Mouse (Mus musculus) frontal cortex, postnatal 36 days (tissue): ENCODE data around the gene Arhgef12.
"Not testable (repeated sequence)": the region's sequence is repeated elsewhere in the genome, so short reads cannot be mapped to it uniquely, and the experiment has no call there.

Experiments
- DNase-seq, 2 experiments: peaks; one replicate each; pipeline ENCODE4 v3.0.0; 2022; ENCODE audit warnings: low spot score in 2 of 2

Arhgef12 gene

DNA sequence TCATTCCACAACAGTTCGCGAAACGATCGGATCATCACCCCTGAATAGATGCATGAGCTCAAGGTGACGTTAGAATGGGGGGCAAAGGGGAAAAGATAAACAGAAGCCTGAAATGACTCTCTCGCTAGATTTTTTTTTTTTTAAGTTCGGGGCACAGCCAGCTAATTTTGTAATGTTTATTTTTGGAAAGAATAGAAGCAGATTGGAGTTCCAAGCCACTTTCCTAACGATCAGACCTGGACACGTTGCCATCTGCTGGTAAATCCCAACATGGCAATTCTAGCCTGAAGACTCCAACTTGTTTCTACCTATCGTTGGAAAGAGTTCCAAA is at the start of gene Arhgef12:
TSS of gene Arhgef12 (minus strand) at position 53 of the 331 bp plus-strand sequence.
- DNase-seq: peak; percentile 53 to 75

DNA sequence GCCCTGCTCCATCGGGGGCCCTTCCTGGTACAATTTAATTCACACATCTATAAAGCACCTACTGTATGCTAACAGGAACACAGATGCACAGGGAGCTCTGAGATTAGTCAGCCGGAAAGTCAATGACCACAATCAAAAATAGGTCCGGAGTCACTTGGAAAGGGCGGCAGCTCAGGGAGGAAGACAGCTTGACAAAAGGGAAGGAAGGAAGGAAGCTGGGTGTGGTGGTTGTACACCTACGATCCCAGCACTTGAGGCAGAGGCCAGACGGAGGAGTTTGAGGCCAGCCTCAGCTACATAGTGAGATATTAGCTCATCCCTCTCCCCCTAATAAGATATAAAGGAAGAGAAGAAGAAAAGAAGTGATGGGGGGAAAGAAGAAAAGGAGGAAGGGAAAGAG is 48.9 kb upstream of the Arhgef12 start:
- no peak for DNase-seq

DNA sequence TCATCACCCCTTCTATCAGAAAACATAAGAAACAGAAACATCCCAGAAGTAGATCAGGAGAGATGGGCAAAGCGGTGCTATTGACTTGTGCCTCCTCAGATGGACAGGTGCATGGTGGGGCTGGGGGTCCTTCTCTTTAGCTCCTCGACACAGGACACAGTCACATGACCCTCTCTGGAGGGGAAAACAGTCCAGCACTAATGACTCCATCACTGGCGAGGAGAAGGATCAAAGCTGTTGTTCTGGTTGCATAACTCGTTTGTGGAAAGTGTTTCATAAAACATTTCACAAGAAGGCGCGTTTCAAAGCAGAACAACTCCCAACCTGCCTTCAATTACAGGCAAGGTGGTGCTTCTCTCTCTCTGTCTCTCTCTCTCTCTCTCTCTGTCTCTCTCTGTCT is 44.7 kb upstream of the Arhgef12 start:
- no peak for DNase-seq

DNA sequence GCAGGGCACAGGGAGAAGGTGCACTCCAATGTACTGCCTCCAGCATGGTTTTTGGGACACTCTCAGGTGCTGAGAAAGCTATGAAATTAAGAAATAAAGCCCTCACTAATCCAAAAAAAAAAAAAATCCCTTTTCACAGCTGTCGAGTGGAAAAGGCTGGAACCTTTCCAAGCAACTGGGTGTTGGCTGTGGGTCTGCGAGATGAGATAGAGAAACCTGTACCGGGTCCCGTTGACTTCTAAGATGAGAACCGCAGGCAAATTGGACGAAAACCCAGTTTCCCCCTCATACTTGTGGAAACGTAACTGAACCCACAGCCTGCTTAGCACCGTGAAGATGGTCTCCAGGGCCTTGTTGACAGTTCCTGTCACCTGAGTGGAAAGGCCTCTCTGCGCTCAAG is 43.9 kb upstream of the Arhgef12 start:
- no peak for DNase-seq

DNA sequence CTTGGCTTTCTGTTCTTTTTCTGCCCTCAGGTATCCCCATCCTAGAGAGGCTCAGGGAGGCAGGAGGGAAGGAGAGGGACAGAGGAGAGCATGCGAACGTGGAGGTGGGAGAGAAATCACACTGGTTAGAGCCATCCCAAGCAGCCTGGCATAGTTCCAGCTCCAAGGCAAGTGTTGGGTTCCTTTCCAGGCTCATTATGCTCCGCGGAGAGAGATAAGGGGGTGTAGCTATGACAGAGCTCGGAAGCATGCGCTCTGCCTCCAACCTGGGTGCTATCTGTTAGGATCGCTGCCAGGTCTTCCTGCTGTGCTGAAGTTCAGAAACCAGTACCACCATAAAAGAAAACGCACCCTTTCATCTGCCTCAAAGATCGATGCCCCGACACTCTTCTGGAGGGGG is 43.0 kb upstream of the Arhgef12 start:
- peak; percentile 73 to 74 for DNase-seq

DNA sequence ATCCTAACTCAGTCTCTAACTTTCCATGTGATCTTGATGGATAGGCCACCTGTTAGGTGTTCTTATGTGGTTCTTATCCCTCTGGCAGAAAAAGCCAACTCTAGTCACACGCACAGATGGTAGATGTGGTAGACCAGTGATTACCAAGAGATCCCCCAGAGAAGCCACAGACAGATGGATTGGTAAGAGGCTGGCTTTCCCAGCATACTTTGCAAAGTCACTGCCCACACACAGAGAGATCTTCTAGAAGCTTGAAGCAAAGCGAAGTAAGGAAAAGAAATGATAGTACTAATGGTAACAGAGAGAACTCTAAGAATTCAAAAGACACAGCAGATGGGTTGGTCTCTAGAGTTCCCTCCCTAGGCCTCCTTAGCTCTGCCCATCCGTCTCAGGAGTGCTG is 42.5 kb upstream of the Arhgef12 start:
- DNase-seq: peak in 1 of 2 experiments; percentile 70

DNA sequence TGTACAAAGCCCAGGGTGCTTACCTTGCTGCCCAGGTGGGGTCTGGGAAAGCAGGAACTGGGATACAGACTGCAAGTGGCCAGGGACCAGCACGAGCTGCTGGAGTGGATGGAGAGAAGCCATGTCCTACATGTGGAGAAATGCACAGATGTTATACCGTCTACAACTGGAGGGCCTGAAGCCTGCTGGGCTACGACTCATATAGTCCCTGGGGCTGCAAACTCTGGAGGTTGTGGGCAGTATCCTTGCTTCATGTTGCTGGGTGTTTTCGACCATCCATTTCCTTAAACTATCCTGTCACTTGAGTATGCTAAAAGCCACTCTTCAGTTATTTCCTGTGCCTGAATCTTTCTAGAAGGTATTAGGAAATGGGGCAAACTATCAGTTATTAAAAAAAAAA is 38.2 kb upstream of the Arhgef12 start:
- no peak for DNase-seq

DNA sequence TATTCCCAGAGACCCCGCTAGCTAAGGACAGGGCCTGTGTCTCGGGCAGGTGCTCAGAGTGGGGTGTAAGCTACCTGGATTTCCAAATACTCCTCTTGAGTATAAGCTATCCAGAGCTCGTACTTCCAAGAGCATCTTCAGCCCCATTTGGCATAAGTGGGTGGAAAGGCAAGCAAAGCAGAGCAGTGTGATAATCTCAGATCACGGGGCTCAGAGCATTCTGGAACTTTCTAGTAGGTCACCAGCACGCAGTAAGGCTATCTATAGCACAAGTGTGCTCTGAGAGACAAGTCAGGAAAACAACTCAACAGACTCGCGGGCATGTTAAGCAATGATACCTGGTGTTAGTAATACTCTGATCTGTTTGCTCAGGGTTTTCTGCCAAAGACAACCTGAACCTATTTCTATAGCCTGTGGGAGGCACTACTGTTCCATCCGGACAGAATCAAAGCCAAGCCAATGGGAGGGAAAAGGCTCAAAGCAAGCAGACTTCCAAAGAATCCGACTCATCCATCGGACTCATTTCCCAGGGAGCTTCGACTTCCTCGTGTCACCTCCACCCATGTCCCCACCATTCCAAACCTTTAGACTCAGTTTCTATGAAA is 37.3 kb upstream of the Arhgef12 start:
- no peak for DNase-seq

DNA sequence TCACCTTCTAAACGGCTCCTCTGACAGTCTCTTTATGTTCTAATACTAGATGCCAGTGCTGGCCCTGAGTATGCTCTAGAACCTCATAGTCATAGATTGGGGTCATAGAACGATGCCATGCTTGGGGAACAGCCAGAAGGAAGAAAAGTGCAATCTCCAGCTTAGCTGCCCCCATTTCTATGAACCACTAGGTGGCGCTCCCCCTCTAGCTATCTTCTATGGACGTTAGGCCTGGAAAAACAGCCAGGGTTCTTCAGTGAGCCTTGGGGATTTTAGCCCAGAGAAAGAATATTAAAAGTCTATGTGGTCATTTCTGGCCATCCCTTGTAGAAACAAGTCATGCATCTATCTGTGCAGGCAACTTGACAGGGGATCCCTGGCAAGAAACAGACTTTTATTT is 34.8 kb upstream of the Arhgef12 start:
- peak; percentile 55 to 78 for DNase-seq

DNA sequence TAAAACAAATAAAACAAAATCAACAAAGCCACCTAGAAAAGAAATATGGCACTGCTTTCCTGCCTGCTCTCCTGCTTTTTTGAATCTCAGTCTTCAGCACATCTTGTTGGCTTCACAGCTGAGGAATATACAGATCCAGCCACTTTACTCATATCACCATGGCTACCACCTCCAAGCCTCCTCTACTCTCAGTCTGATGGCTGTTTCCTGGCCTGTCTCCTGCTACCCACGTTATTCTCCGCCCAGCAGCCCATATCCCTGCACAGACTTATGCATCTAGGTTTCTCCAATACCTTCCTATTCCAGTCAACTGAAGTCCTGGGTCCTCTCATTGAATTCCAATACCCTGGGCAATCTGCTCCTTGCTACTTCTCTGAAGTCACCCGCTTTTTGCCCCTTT is 26.5 kb upstream of the Arhgef12 start:
- peak; percentile 59 to 74 for DNase-seq

DNA sequence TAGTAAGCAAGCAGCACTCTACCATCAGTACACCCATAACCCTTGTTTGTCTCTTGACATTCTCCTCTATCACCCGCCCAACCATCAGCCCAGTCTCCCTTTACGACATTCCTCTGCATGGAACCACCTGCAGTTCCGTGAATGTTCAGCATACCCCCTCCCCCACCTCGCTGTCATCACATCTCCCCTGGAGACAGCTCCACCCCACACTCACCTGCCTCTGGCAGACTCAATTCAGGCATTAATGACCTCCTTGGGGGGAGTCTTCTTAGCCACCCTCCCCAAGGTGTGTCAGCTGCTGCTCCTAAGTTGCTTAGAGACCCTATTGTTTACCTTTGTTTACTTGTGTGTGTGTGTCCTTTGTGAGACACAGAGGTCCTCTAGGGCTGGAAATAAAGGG is 25.3 kb upstream of the Arhgef12 start:
- DNase-seq: no peak

DNA sequence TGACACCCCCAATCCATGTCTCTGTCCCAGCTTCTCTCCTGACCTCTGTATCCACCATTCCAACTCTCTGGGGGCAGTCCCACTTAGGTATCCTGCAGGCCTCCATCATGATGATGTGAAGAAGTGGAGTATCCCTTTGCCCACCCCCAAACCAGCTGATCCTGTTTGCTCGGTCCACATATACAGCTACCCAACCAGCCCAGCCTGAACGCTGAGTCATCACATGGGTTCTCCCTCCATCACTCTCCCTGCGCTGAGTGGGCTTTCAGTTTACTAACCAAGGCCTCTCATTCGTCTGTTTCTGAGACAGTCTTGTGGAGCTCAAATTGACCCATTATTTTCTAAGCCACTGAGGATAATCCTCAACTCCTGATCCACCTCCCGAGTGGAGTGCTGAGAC is 24.9 kb upstream of the Arhgef12 start:
- DNase-seq: no peak

DNA sequence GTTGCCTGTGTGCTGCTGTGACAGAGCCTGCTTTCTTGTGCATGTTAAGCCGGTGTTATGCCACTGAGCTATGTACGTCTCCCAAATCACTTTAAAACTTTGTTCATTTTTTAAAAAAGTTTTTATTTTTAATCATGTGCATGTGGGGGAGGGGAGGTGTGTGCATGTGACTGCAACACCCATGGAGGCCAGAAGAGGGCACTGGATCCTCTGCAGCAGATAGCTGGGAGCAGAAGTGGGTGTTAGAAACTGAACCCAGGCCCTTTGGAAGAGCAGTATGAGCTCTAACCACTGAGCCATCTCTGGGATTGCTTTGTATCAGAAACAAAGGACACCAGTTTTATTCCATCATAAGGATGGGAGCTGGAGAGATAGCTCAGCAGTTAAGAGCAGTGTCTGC is 23.6 kb upstream of the Arhgef12 start:
- DNase-seq: no peak

DNA sequence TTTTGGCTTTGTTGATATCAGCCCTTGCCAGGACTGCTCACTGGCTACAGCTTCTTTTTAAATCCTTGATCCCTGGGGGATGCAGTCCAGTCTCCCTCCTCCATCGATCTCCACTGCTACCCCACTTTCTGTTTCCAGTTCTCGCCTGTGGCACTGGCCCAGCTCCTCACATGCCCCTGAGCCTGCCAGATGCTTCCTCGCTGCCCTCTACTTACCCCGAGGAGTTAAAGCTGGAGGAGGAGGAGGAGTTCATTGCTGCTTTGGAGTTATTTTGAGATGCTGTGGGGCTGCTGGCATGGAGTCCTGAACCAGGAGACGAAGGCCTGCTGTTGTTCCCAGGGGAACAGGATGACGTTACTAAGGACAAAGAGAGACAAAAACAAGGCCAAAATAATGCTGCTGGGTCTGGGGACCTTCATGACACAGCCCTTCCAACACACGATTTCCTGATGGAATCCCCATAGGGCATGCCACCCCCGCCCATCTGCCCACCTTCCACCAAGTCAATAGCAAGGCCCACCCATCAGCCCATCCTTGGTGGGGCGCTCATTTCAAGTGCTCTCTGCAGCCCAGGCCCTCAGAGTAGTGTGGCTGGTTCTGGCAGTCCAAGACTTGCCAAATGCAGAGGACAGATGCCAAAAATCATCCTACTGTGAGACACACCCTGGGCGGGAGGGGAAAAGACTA is 20.2 kb upstream of the Arhgef12 start:
- peak in 1 of 2 experiments; percentile 58 for DNase-seq

DNA sequence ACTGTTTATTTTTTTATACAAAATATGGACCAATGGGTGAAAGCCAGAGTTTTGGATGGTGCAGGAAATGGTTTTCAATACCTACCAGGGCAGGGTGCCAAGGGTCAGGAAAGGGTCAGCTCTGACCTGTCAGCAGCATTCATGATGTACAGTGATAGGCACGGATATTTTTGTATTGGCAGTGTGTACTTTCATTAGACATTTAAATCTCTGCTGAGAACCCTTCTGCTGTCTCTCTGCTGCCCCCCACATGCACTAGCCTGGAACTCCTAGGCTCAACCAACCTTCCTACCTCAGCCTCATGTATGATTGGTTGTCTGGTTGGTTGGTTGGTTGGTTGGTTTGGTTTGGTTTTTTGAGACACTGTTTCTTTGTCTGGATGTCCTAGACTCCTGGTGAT is 15.3 kb upstream of the Arhgef12 start:
- no peak for DNase-seq

DNA sequence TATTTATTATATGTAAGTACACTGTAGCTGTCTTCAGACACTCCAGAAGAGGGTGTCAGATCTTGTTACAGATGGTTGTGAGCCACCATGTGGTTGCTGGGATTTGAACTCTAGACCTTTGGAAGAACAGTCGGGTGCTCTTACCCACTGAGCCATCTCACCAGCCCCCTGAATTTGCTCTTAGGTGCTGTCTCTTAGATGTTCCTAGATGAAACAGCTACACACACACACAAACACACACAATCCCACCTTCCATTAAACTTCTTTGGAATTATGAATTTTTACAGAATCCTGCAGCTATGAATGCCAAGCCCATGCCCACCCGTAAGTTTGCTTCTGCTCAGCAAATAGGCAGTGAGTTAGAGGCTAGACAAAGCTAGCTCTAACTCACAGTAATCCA is 14.9 kb upstream of the Arhgef12 start:
- DNase-seq: not testable (repeated sequence)

DNA sequence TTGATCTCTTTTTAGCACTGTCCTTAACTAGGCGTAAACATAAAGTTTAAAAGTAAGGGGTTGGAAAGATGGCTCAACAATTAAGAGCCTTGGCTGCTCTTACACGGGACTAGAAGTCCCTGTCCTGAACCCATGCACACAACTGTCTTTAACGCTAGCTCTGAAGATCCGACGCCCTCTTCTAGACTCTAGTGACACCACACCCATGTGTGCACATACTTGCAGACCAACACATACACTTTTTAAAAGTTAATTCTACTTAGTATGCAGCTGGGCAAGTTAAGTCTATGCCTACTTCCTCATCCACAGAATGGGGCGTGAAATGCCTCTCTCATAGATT is 9.9 kb upstream of the Arhgef12 start:
- DNase-seq: no peak

DNA sequence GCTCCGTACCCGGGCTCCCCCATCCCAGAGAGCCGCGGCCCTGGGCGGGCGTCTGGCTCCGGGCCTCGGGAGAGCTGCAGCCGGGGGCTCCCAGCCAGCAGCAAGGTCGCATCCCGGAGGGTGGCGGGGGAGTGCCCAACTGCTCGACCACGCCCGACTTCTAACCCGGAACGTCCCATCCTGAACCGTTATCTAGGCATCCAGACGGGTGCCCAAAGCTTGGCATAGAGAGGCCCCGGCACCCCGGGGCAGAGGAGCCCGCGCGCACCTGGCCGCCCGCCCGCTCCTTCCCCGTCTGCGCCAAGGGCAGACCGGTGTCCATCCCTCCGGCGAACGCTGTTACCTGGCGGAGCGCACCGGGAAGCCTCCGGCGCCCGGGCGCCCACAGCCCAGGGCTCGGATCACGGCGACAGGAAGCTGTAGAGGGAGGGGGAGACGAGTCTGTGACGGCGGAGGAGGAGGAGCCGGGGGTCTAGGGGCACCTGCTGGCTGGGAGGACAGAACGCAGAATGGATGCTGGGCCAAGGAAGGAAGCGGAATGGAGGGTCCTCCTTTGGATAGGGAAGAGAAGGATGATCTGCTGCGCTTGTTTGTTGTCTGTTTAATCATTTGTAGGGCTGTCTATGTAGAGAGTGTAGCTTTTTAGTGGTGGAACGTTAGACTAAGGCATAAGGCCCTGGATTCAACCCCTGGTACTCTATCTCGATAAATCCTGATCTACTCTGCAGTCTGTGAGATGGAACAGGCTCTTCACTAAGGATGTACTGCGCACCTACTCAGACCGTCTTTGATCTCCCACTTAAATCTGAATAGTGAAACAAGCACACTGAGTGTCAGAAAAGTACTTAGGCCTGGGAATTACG is 9.3 kb upstream of the Arhgef12 start, which contains the start of gene Tmem136:
TSS of gene Tmem136 (minus strand) at position 437 of the 863 bp plus-strand sequence.
- peak; percentile 60 to 68 for DNase-seq

DNA sequence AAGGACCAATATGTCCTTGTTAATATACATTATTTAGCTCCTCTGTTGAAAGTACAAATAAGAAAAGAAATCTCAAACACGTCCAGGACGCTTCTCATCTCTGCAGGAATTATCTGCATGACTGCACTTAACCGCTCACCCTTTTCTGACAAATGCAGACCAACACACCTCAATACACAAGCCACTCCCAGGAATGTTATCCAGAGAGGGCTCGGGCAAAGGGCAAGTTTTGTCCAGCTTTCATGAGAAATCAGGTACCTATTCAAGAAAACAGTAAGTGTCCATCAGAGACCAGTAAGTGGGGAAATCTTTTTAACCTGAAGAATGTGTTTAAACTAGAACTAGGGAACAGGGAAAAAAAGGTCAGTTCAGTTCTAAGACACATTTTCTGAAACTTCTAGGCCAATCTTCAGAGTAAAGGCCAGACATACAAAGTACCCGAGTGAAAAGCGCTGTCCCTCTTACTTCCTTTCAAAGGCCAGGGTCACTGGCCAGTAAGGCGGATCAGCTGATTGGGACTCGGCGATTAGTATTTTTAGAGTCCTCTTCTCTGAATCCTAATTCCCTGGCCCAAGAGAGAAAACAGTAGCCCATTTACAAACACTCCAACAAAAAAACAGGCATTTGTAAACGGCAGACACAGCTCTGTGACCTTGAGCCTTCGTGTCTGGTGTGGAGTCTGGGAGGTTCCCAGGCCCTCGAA is 8.5 kb upstream of the Arhgef12 start:
- DNase-seq: no peak

DNA sequence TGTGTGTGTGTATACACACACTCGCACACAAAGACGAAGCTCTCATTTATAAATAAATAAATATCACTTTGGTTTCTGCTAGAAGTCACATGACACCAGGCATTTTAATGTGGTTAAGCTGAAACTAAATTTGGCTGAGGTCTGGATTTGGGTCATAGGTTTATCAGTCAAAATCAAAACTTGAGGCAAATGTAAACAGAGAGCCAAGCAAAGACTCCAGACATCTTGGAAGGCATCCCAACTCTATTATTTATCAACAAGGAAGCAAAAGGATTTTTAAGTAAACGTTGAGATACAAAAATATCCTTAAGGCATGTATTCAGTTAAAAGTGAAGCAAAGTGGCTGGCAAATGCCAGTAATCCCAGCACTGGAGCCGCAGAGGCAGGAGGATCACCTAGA is 7.8 kb upstream of the Arhgef12 start:
- DNase-seq: no peak

DNA sequence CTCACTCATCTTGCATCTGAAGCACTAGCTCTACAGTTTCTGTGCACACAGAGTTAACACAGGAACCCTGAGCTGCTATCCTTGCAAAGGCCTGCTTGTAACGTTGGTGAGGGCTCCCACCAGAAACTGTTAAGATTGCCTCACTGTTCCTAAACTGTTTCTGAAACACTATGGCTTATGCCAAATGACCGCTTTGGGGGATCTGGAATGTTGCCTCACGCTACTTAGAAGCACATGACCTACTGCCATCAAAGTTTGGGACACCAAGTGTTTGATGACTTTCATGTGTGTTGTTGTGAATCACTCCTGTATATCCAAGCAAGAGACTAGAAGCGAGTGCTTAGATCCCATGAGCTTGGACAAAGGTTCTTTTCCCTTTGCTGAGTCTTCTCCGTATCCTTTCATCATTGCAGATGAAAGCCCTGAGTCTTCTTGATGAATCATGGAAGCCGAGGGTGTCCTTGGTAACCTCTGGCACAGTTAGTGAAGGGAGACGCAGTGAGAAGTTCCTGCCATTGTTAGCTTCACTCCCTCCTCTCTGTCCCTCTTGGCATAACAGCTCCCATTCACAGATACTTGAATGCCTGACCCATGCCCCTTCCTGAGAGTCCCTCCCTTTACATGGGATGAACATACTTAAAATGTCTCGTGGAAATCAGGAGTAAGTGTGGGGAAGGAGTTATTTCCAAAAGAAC is 3.4 kb upstream of the Arhgef12 start:
- no peak for DNase-seq

DNA sequence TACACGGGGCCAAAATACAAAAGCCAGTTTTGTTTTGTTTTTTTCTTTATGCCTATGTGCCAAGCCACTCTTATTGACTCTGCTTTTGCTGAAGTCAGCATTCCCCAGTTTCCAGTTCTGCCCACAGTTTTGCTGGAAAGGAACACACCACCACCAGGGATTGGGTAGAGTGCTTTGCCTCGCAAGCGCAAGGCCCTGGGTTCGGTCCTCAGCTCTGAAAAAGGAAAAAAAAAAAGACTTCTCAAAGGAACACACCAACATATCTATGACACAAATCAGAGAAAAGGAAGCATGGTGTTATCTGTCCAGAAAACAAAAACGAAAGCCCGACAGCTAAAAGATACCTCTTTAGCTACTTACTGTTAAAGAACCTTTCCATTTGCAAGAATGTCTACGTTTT is 2.1 kb upstream of the Arhgef12 start:
- DNase-seq: no peak
